Mouse (Mus musculus) activated CD4-positive, CD25-positive, alpha-beta regulatory T cell, adult 4 months (primary cell): ENCODE results near the gene Aspscr1. TPM values are rescaled to one million over a fixed set of nuclear protein-coding genes. Genes with fewer than 3 reads are reported as not detected.
A peak's percentile ranks its signal among the peaks of the same experiment; 100 is the strongest.
"Not testable (repeated sequence)": the region's sequence is repeated elsewhere in the genome, so short reads cannot be mapped to it uniquely, and the experiment has no call there.

Experiments
- ATAC-seq: one replicate; pipeline ENCODE4 v1.8.0; 2017
- polyA plus RNA-seq, 2 experiments: library from polyadenylated mRNA; unstranded; fragments of 100-300 nt; shearing (Covaris generic); gene quantifications; one replicate each; pipeline ENCODE4 v1.2.1; 2017

Gene Aspscr1
- polyA plus RNA-seq, 2 experiments from 2014 or later, result 78.1 to 110 TPM

GRCm38 (mm10) chr11:120719242-120719641 lies 46.5 kb downstream of the Aspscr1 start:
- no peak for ATAC-seq

GRCm38 (mm10) chr11:120719841-120720376 lies 47.1 kb downstream of the Aspscr1 start:
- ATAC-seq, result no peak

GRCm38 (mm10) chr11:120720450-120720849 lies 47.7 kb downstream of the Aspscr1 start:
- peak; percentile 78 for ATAC-seq

GRCm38 (mm10) chr11:120721124-120722066 lies 48.6 kb downstream of the Aspscr1 start, which contains the start of gene Rac3:
Gene Rac3, plus strand, starts transcription at chr11:120721470.
- peak; percentile 26 for ATAC-seq

GRCm38 (mm10) chr11:120722067-120722630 lies 49.4 kb downstream of the Aspscr1 start:
- ATAC-seq, result no peak

- ATAC-seq, result no peak
Measured at GRCm38 (mm10) chr11:120722761-120723382, 50.1 kb downstream of the Aspscr1 start.

GRCm38 (mm10) chr11:120723509-120723908 lies 50.7 kb downstream of the Aspscr1 start:
- no peak for ATAC-seq

GRCm38 (mm10) chr11:120726243-120727168 lies 53.7 kb downstream of the Aspscr1 start:
- peak; percentile 20 for ATAC-seq

- ATAC-seq, result peak; percentile 88
Measured at GRCm38 (mm10) chr11:120727169-120727527, 54.4 kb downstream of the Aspscr1 start, which contains the start of gene Dcxr. Gene Dcxr, minus strand, starts transcription at chr11:120727281.

GRCm38 (mm10) chr11:120727564-120727963 lies 54.8 kb downstream of the Aspscr1 start:
- ATAC-seq, result no peak

- no peak for ATAC-seq
Measured at GRCm38 (mm10) chr11:120728530-120729240, 55.9 kb downstream of the Aspscr1 start.

- ATAC-seq, result not testable (repeated sequence)
Measured at GRCm38 (mm10) chr11:120729432-120730050, 56.8 kb downstream of the Aspscr1 start.

GRCm38 (mm10) chr11:120730331-120730870 lies 57.6 kb downstream of the Aspscr1 start:
- ATAC-seq, result no peak

GRCm38 (mm10) chr11:120731395-120731794 lies 58.6 kb downstream of the Aspscr1 start:
- no peak for ATAC-seq

- ATAC-seq, result no peak
Measured at GRCm38 (mm10) chr11:120731858-120732680, 59.3 kb downstream of the Aspscr1 start, which contains the start of gene Cbr2. Gene Cbr2, minus strand, starts transcription at chr11:120732114.

GRCm38 (mm10) chr11:120733521-120733920 lies 60.7 kb downstream of the Aspscr1 start:
- no peak for ATAC-seq

- ATAC-seq, result no peak
Measured at GRCm38 (mm10) chr11:120736424-120736823, 63.7 kb downstream of the Aspscr1 start.

- no peak for ATAC-seq
Measured at GRCm38 (mm10) chr11:120740981-120741380, 68.2 kb downstream of the Aspscr1 start.

GRCm38 (mm10) chr11:120744121-120744701 lies 71.4 kb downstream of the Aspscr1 start:
- ATAC-seq, result no peak
